Mouse (Mus musculus) neural tube, embryonic 12.5 days (tissue): ENCODE data around the gene Scgb2b2. TPM values are rescaled to one million over a fixed set of nuclear protein-coding genes. Genes with fewer than 3 reads are reported as not detected.

Experiments
- ATAC-seq: fragments of 200-750 bp; cut with Nextera tagmentation; 2 replicates; pipeline ENCODE4 v1.8.0; 2017; ENCODE audit warnings: low read depth, mild to moderate bottlenecking, moderate TSS enrichment, moderate library complexity; ENCODE audit not compliant: low FRiP score
- H3K27ac ChIP-seq: fragments of 300-500 bp; sonication (generic); 2 replicates; pipeline ENCODE4 v1.5.1; 2016
- H3K27me3 ChIP-seq: fragments of 300-500 bp; sonication (generic); replicated peaks from 2 replicates; pipeline ENCODE4 v1.6.1; 2016; ENCODE audit warnings: mild to moderate bottlenecking
- H3K36me3 ChIP-seq: fragments of 300-500 bp; sonication (generic); 2 replicates; pipeline ENCODE4 v1.6.1; 2016; ENCODE audit warnings: mild to moderate bottlenecking
- H3K4me1 ChIP-seq: fragments of 300-500 bp; sonication (generic); 2 replicates; pipeline ENCODE4 v1.6.1; 2016
- H3K4me2 ChIP-seq: fragments of 300-500 bp; sonication (generic); replicated peaks from 2 replicates; pipeline ENCODE4 v1.6.1; 2016; ENCODE audit warnings: mild to moderate bottlenecking
- H3K4me3 ChIP-seq: fragments of 300-500 bp; sonication (generic); 2 replicates; pipeline ENCODE4 v1.5.1; 2016
- H3K9ac ChIP-seq: fragments of 300-500 bp; sonication (generic); 2 replicates; pipeline ENCODE4 v1.6.1; 2016; ENCODE audit warnings: mild to moderate bottlenecking
- H3K9me3 ChIP-seq: fragments of 300-500 bp; sonication (generic); 2 replicates; pipeline ENCODE4 v1.6.1; 2016; ENCODE audit warnings: mild to moderate bottlenecking
- WGBS: fragments of 180-500 bp; shearing (Covaris S2); methylation state at CpG from one replicate; pipeline ENCODE4 v1.1.7; 2016; 5-methylcytosine and 5-hydroxymethylcytosine counted together
- polyA plus RNA-seq: library from polyadenylated mRNA; unstranded; fragments of >200 nt; fragmentation: Nextera tagmentation; extraction: Ambion mirVana; gene quantifications from 2 replicates; pipeline ENCODE4 v1.2.1, GENCODE M21; 2016

Gene Scgb2b2
- not detected in 2 replicates for polyA plus RNA-seq

DNA sequence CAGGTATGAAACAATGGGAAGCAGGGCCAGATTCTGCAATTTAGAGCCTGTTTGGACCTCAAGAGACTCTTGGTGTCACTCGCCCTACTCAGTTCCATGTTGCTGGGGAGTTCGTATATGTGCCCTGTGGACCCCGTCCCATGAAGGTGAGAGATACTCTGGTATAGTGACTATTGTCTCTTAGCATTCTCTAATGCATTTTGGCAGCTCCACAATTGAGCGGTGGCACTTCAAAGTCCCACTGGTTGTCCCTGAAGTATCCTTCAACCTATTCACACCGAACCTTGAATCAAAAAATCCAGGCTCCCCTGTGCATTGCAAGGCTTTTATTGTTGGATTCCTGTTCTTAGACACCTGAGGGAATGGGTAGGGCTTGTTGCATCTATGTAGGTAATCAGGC is at the start of gene Scgb2b2:
TSS of gene Scgb2b2 (plus strand) at position 301 of the 400 bp plus-strand sequence.
- peaks cover 37% of the 10 kb centered on the region; the same call in 1 of the 2 replicates for H3K9me3 ChIP-seq

DNA sequence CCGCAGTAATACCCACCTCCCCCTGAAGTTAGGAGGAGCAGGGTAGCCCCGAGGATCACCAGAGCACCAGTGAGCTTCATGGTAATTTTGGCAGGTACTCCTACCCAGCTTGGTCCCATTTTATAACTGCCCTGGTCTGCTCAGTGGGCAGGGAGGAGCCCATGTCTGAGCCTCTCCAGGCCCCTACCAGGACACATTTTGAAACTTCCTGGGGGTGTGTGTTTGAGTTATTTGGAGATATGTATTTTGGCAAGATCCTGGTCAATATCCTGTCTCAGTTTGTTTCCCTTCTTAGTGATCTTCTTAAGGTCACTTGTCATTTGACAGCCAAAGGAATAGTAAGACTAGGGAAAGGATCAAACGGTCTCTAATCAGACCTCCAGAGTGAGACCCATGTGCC is 1.4 kb downstream of the Scgb2b2 start, which contains the start of gene Scgb1b2:
TSS of gene Scgb1b2 (minus strand) at position 101 of the 400 bp plus-strand sequence.
- no peaks in the 10 kb centered on the region for H3K36me3 ChIP-seq
- no peaks in the 10 kb centered on the region for H3K4me1 ChIP-seq
- no peak for ATAC-seq
- H3K9ac ChIP-seq = no peak within 1 kb of the TSS
- no peak within 1 kb of the TSS for H3K4me2 ChIP-seq
- WGBS = 82% methylated on average over 3 of the region's 3 CpGs
- peaks cover 32% of the 10 kb centered on the region; the same call in 1 of the 2 replicates for H3K9me3 ChIP-seq
- no peak within 1 kb of the TSS for H3K27ac ChIP-seq
- no peak within 1 kb of the TSS for H3K4me3 ChIP-seq
- H3K27me3 ChIP-seq = no peaks in the 10 kb centered on the region

More for the DNA sequence above, at the start of gene Scgb2b2:
- WGBS = 85% methylated on average over 5 of the region's 5 CpGs
- ATAC-seq = no peak
- no peak within 1 kb of the TSS for H3K27ac ChIP-seq
- H3K27me3 ChIP-seq = no peaks in the 10 kb centered on the region
- no peak within 1 kb of the TSS for H3K9ac ChIP-seq
- no peak within 1 kb of the TSS for H3K4me3 ChIP-seq
- H3K36me3 ChIP-seq = no peaks in the 10 kb centered on the region
- no peaks in the 10 kb centered on the region for H3K4me1 ChIP-seq
- H3K4me2 ChIP-seq = no peak within 1 kb of the TSS

Other genes starting within 250 kb of the Scgb2b2 start
- gene Fxyd5, start 248.0 kb upstream of the Scgb2b2 start, polyA plus RNA-seq = 12.5 and 15.4 TPM in 2 replicates
- gene Fxyd7, start 239.0 kb upstream of the Scgb2b2 start, polyA plus RNA-seq = 64.5 and 79.5 TPM in 2 replicates
- gene Fxyd1, start 233.3 kb upstream of the Scgb2b2 start, polyA plus RNA-seq = 24.1 and 26.5 TPM in 2 replicates
- 4.7 and 6.1 TPM in 2 replicates for gene Lgi4, start 231.2 kb upstream of the Scgb2b2 start, polyA plus RNA-seq
- 7.1 and 7.8 TPM in 2 replicates for gene Fxyd3, start 213.8 kb upstream of the Scgb2b2 start, polyA plus RNA-seq
- gene Hpn, start 175.2 kb upstream of the Scgb2b2 start, polyA plus RNA-seq = 0.27 and 0.46 TPM in 2 replicates
- 2.5 and 2.8 TPM in 2 replicates for gene Scn1b, start 163.5 kb upstream of the Scgb2b2 start, polyA plus RNA-seq
- gene Gramd1a, start 134.6 kb upstream of the Scgb2b2 start, polyA plus RNA-seq = 207 and 221 TPM in 2 replicates
- gene Scgb1b2, start 1.3 kb downstream of the Scgb2b2 start, polyA plus RNA-seq = not detected in 2 replicates
- gene Scgb2b3, start 71.6 kb downstream of the Scgb2b2 start, polyA plus RNA-seq = not detected in 2 replicates
- not detected in 2 replicates for gene Scgb1b3, start 85.1 kb downstream of the Scgb2b2 start, polyA plus RNA-seq